Mouse (Mus musculus): ENCODE data around the gene 1700007K13Rik. TPM values are rescaled to one million over a fixed set of nuclear protein-coding genes. Genes with fewer than 3 reads are reported as not detected.
A peak's percentile ranks its signal among the peaks of the same experiment; 100 is the strongest.
"Not testable (repeated sequence)": the region's sequence is repeated elsewhere in the genome, so short reads cannot be mapped to it uniquely, and the experiment has no call there.

1700007K13Rik gene
- total and polyA plus RNA-seq, 2 experiments from 2014 or later: 7.1 to 8.6 TPM

DNA sequence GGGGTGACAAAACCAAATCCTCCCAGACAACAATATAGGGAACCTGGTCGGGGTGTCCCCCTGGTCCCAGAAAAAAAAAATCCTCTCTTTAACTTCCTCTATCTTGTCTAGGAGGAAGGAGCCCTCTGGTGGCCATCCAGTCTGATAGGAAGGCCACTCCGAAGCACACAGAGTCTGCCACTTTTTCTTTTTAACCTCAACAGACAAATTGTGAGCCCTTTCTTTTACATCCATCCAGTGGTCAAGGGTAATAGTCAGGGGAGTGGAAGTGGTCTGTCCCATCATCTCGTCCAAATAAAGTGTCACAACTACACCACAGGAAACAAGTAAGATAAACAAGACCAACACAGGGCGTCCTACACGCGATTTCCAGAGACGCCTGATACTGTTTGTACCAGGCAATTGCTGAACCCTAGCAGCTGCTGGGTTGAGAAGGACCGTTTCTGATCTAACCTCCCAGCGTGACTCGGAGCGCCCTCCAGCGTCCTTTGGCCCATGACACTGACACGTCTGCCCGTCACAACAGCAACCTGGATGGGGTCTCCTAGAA is 29.1 kb upstream of the 1700007K13Rik start:
- TF ChIP-seq CTCF (IDR thresholded peaks at IDR 0.05; ENCODE audit: low read depth): peak; percentile 56
- DNase-seq (ENCODE audit: low spot score) (peak; percentile 20), ATAC-seq (no peak)
- 84% methylated on average over 14 of the region's 14 CpGs for WGBS
- Histone ChIP-seq H3K9me3 (ENCODE audit: low read length) (no peaks in the 10 kb centered on the region), H3K36me3 (ENCODE audit: insufficient read depth, low read length) (no peaks in the 10 kb centered on the region), H3K4me1 (ENCODE audit: insufficient read depth, low read length) (no peaks in the 10 kb centered on the region), H3K4me3 (ENCODE audit: low read length) (no peak overlapping the region), H3K27ac (no peak overlapping the region), H3K27me3 (ENCODE audit: insufficient read depth, low read length) (no peaks in the 10 kb centered on the region), H3K9ac (replicated peaks; ENCODE audit: low read length) (no peak overlapping the region), H3K4me2 (ENCODE audit: low read depth, low read length) (no peak overlapping the region)

DNA sequence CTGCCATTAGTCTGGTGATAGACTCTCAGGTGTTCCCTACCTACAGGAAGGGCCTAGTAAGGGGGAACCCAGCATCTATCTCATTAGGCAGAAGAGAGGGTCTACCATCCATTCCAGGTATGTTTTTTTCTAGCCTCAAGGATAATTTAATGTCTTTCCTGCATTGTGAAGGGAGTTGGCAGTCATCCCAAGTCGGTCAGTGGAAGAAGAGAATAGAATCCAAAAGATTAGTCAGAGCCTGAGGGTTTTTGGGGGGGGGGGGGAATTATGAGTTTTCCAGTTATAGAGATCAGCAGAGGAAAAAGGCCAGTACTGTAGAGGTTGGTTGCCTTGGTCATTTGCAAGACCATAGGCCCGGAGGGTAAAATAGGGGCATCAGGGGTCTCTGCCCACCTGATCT is 28.4 kb upstream of the 1700007K13Rik start:
- Histone ChIP-seq H3K4me1 (ENCODE audit: insufficient read depth, low read length) (no peaks in the 10 kb centered on the region), H3K4me2 (ENCODE audit: low read depth, low read length) (no peak overlapping the region), H3K27ac (no peak overlapping the region), H3K27me3 (ENCODE audit: insufficient read depth, low read length) (no peaks in the 10 kb centered on the region), H3K9me3 (ENCODE audit: low read length) (no peaks in the 10 kb centered on the region), H3K9ac (replicated peaks; ENCODE audit: low read length) (no peak overlapping the region), H3K36me3 (ENCODE audit: insufficient read depth, low read length) (no peaks in the 10 kb centered on the region), H3K4me3 (ENCODE audit: low read length) (no peak overlapping the region)
- no peak for TF ChIP-seq CTCF (IDR thresholded peaks at IDR 0.05; ENCODE audit: low read depth)
- ATAC-seq (no peak), DNase-seq (ENCODE audit: low spot score) (no peak)
- 78% methylated on average over 2 of the region's 2 CpGs for WGBS

GRCm38 (mm10) chr2:28483861-28484260 is 17.7 kb upstream of the 1700007K13Rik start:
- Histone ChIP-seq H3K9me3 (ENCODE audit: low read length) (no peaks in the 10 kb centered on the region), H3K36me3 (ENCODE audit: insufficient read depth, low read length) (no peaks in the 10 kb centered on the region), H3K4me2 (ENCODE audit: low read depth, low read length) (no peak overlapping the region), H3K27ac (no peak overlapping the region), H3K27me3 (ENCODE audit: insufficient read depth, low read length) (no peaks in the 10 kb centered on the region), H3K9ac (replicated peaks; ENCODE audit: low read length) (no peak overlapping the region), H3K4me1 (ENCODE audit: insufficient read depth, low read length) (no peaks in the 10 kb centered on the region), H3K4me3 (ENCODE audit: low read length) (no peak overlapping the region)
- no peak for TF ChIP-seq CTCF (IDR thresholded peaks at IDR 0.05; ENCODE audit: low read depth)
- WGBS: 65% methylated on average over 2 of the region's 2 CpGs
- DNase-seq (ENCODE audit: low spot score) (no peak), ATAC-seq (no peak)

DNA sequence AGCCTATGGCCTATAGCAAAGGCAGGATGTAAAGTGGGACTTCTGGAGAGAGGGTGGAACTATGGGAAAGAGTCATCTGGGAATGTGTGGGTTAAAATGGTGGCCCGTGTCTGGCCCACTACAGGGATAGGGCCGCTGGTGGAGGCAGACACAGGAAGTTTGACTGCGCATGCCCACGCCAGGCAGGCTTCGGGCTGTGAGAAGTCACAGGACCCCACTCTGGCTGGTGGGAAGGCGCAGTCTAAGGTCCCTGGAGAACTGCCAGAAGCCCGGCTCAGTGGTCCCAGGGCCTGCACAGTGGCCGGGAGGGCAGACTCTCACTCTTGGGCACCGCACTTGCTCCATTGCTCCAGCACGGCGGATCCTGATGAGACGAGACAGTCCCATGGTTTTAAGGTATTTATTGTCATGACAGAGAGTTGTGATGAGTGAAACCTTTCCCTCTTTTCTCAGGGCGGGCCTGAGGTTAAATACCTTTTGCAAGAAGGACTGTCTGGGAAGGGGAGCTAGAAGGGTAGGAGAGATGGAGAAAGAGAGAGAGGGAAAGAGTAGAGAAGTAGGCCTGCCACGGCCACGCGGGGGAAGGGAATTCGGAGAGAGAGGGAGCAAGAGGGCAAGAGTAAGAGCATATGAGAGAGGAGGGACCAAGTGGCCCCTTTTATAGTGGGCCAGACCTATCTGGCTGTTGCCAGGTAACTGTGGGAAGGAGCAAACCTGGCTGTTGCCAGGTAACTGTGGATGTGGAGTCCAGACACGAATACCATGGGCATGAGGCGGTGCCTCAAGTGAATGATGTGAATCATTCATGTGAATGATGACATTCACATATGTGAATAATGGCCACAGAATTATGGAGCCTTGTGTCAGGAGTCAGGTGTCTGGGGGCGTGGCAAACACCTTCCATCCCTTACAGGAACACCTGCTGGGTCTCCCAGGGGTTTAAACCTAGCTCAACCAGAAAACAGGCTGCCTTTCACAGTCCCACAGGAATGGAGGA is 13.4 kb upstream of the 1700007K13Rik start:
- no peak for TF ChIP-seq CTCF (IDR thresholded peaks at IDR 0.05; ENCODE audit: low read depth)
- 78% methylated on average over 20 of the region's 20 CpGs for WGBS
- no peaks in the 10 kb centered on the region for H3K27me3 ChIP-seq (ENCODE audit: insufficient read depth, low read length)
- H3K4me2 ChIP-seq (ENCODE audit: low read depth, low read length): peak overlapping the region; percentile 3; the same call in 1 of the 2 replicates
- ATAC-seq (no peak), DNase-seq (ENCODE audit: low spot score) (no peak)
- no peak overlapping the region for H3K9ac ChIP-seq (replicated peaks; ENCODE audit: low read length)
- no peak overlapping the region for H3K27ac ChIP-seq
- H3K9me3 ChIP-seq (ENCODE audit: low read length): no peaks in the 10 kb centered on the region
- no peaks in the 10 kb centered on the region for H3K4me1 ChIP-seq (ENCODE audit: insufficient read depth, low read length)
- H3K36me3 ChIP-seq (ENCODE audit: insufficient read depth, low read length): no peaks in the 10 kb centered on the region
- no peak overlapping the region for H3K4me3 ChIP-seq (ENCODE audit: low read length)

DNA sequence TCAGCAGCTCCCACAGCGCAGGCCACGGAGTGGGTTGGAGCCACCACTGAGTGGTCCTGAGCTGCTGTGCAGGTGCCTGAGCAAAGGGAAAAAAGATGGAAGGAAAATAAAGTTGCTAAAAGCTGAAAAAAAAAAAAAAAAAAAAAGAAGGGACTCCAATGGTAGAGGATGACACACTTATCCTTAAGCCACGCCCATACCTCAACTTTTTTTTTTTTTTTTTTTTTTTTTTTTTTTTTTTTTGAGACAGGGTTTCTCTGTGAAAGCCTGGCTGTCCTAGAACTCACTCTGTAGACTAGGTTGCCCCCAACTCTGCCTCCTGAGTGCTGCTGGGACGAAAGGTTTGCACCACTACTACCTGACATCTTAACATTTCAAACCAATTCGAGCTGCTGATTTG is 11.9 kb upstream of the 1700007K13Rik start:
- not testable (repeated sequence) for H3K9ac ChIP-seq (replicated peaks; ENCODE audit: low read length); ATAC-seq; H3K36me3 ChIP-seq (ENCODE audit: insufficient read depth, low read length); H3K27me3 ChIP-seq (ENCODE audit: insufficient read depth, low read length); DNase-seq (ENCODE audit: low spot score); H3K4me2 ChIP-seq (ENCODE audit: low read depth, low read length); H3K27ac ChIP-seq; H3K4me1 ChIP-seq (ENCODE audit: insufficient read depth, low read length); H3K9me3 ChIP-seq (ENCODE audit: low read length); H3K4me3 ChIP-seq (ENCODE audit: low read length)
- WGBS: 92% methylated on average over 5 of the region's 5 CpGs

DNA sequence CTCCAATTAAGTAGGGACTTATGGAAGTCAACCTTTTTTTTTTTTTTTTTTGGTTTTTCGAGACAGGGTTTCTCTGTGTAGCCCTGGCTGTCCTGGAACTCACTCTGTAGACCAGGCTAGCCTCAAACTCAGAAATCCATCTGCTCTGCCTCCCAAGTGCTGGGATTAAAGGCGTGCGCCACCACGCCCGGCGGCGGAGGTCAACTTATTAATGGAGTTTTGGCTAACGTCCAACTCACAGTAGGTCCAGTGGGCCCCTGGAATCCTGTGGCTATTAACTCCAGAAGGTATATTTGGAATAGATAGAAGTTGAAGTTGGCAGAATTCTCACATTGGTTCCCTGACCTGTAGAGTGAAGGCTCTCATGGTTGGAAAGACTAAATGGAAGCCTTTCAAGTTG is 5.9 kb upstream of the 1700007K13Rik start:
- not testable (repeated sequence) for H3K27ac ChIP-seq; ATAC-seq; H3K9ac ChIP-seq (replicated peaks; ENCODE audit: low read length); H3K9me3 ChIP-seq (ENCODE audit: low read length); H3K4me3 ChIP-seq (ENCODE audit: low read length); H3K4me2 ChIP-seq (ENCODE audit: low read depth, low read length); H3K27me3 ChIP-seq (ENCODE audit: insufficient read depth, low read length); DNase-seq (ENCODE audit: low spot score); H3K4me1 ChIP-seq (ENCODE audit: insufficient read depth, low read length)
- 94% methylated on average over 8 of the region's 8 CpGs for WGBS
- H3K36me3 ChIP-seq (ENCODE audit: insufficient read depth, low read length): peaks cover 20% of the 10 kb centered on the region; the same call in 1 of the 2 replicates

- H3K27me3 ChIP-seq (ENCODE audit: insufficient read depth, low read length): no peaks in the 10 kb centered on the region
- no peak overlapping the region for H3K4me3 ChIP-seq (ENCODE audit: low read length)
- WGBS: 95% methylated on average over 2 of the region's 2 CpGs
- peaks cover 15% of the 10 kb centered on the region for H3K4me1 ChIP-seq (ENCODE audit: insufficient read depth, low read length)
- H3K27ac ChIP-seq: no peak overlapping the region
- no peaks in the 10 kb centered on the region; the same call in 1 of the 2 replicates for H3K9me3 ChIP-seq (ENCODE audit: low read length)
- peaks cover 20% of the 10 kb centered on the region; the same call in 1 of the 2 replicates for H3K36me3 ChIP-seq (ENCODE audit: insufficient read depth, low read length)
- no peak for TF ChIP-seq CTCF (IDR thresholded peaks at IDR 0.05; ENCODE audit: low read depth)
- no peak for DNase-seq (ENCODE audit: low spot score)
- no peak overlapping the region for H3K9ac ChIP-seq (replicated peaks; ENCODE audit: low read length)
- no peak overlapping the region for H3K4me2 ChIP-seq (ENCODE audit: low read depth, low read length)
- no peak for ATAC-seq
Measured at GRCm38 (mm10) chr2:28470591-28470990, 4.5 kb upstream of the 1700007K13Rik start.
